Mouse (Mus musculus) frontal cortex, postnatal 14 days (tissue): ENCODE measurements around the gene Cd164l2.

ENCODE experiments used
- DNase-seq, 2 experiments: peaks; one replicate each; pipeline ENCODE4 v3.0.0; 2022; ENCODE audit warnings: low spot score in 2 of 2

The Cd164l2 gene

DNA sequence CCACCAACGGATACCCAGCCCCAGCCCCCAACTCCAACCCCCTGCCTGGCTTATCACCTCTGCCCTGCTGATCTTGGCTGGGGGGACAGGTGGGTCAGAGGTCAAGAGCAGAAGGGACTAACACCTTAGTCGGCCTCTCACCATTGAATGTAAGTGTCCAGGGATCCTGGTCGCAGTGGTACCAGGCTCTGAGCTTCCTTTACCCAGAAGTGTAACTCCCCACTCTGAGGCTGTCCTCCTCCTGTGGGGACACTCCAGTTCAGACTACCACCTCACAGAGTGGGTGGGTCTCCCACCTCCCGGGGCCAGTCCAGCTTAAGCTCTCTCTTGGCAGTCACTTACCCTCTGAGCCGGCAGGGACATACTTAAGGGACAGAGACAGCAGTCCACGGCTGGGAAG lies 43.5 kb downstream of the Cd164l2 start:
- DNase-seq, result no peak

- DNase-seq, result no peak
Observed at GRCm38 (mm10) chr4:133256820-133257219, 44.9 kb downstream of the Cd164l2 start.

DNA sequence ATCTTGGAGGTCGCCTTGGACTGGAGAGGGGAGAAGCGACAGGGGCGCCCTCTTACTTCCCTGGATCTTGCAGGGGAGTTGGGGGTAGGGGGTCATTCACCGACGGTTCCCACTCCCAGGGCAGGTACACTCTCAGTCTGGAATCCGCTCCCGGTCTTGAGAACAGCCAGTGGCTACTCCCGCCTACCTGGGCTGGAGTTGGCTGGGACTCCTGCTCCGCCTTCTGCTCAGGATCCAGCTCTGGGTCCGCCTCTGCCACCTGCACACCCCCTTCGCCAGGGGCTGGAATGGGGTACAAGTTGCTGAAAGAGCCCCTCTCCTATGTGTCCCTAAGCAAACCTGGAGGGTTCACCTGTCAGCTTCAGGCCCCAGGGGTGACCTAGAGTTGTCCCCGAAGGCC lies 45.3 kb downstream of the Cd164l2 start:
- no peak for DNase-seq

DNA sequence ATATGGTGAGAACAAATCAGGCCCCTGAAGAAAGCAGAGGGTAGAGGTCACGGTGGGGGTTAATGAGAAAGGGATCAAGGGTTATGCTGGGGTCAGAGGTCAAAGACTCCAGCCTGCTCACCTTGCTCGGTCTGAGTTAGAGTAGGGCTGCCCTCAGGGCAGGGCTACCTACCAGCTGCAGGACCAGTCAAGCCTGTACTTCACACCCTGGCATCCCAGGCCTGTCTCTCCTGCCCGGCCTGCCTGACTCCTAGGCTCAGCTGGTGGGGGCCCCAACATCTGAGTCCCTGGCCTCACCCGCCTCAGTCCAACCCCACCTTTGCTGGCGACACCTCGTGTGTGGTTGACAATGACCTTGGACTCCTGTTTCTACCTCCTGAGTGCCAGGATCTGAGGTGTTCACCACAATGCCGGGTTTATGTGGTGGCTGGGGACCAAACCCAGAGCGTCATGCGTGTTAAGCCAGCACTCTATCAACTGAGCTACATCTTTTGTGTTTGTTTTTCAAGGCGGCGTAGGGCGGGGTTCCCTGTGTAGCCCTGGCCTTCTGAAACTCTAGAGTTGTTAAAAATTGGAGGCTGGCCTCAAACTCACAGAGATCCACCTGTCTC lies 46.0 kb downstream of the Cd164l2 start:
- DNase-seq, result no peak

- no peak for DNase-seq
Observed at GRCm38 (mm10) chr4:133261641-133262374, 49.9 kb downstream of the Cd164l2 start.

- no peak for DNase-seq
Observed at GRCm38 (mm10) chr4:133262375-133262765, 50.4 kb downstream of the Cd164l2 start.

DNA sequence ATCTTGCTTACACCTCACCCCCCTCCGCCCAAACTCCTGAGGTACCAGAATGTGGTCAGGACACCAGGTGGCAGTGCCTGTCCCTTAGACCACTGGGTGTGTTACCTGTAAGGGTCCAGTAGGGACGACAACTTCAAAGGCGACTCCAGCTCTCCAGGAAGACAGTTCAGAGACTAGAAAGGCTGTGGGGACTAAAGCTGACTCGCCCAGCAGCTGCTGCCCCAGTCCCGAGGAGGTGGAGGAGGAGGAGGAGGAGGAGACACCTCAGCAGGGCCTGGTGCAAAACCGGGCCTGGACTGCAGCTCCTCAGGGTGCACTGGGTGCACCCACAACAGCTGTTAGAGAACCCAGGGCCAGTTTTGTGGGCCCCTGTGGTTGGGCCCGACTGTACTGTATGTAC lies 51.0 kb downstream of the Cd164l2 start, which contains the start of gene Sytl1:
Gene Sytl1, minus strand, starts transcription at position 232 of the 400 bp plus-strand sequence.
- no peak for DNase-seq

GRCm38 (mm10) chr4:133263756-133264155 lies 51.8 kb downstream of the Cd164l2 start:
- no peak for DNase-seq

DNA sequence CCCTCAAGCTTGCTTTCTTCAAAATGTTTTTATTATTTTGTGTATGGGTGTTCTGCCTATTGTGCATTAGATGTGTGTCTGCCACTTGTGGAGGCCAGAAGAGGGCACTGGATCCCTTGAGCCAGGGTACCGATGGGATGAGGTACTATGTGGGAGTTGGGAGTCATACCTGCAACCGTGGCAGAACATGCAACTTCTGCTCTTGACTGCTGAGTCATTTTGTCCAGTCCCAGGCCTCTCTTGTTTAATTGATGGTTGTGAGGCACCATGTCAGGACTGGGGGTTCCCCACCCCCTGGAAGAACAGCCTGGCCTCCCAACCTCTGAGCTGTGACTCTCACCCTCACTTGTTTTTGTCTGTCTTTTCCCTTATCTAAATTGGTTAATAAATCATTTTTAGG lies 52.6 kb downstream of the Cd164l2 start:
- DNase-seq, result no peak

- DNase-seq, result no peak
Observed at GRCm38 (mm10) chr4:133265297-133265696, 53.4 kb downstream of the Cd164l2 start.

DNA sequence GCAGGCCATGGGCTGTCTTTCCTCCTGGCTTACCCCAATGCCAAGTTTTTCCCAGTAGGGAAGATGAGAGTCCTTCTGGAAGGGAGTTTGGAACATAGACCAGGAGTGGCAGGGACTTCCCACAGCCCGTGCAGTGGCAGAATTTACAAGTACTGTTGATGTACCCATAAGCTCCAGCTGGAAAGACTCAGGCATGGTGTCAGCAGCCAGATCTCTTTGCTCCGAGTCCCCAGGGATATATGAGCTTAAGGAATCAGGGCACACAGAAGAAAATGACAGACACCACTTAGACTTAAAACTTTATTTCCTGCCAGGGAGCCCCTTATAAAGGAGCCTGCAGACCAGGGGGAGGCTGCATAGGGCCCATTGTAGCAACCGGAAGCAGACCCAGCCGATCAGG lies 53.8 kb downstream of the Cd164l2 start:
- DNase-seq, result no peak

- no peak for DNase-seq
Observed at GRCm38 (mm10) chr4:133266248-133266880, 54.4 kb downstream of the Cd164l2 start.

GRCm38 (mm10) chr4:133268931-133269330 lies 57.0 kb downstream of the Cd164l2 start:
- no peak for DNase-seq

DNA sequence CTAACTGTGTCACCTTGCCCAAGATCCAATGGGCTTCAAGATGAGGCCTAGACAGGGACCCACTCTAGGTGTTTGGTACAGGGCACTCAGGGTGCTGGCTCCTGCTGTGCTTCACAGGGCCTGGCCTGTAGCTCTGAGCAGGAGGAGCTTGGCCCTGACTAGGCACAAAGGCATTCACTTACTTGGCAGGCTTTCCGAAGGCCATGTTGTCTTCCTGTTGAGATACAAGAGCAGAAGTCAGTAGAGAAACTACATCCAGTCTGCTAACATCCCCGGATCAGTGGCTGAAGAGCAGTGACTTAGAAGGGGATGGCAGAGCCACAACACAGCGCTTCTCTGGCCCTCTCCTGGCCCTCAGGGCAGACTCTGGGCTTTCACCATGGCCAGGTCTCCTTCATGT lies 57.7 kb downstream of the Cd164l2 start:
- no peak for DNase-seq

- no peak for DNase-seq
Observed at GRCm38 (mm10) chr4:133270929-133271328, 59.0 kb downstream of the Cd164l2 start.
